Mouse (Mus musculus): ENCODE measurements around the gene Myo16. TPM values are rescaled to one million over a fixed set of nuclear protein-coding genes. Genes with fewer than 3 reads are reported as not detected.
A peak's percentile ranks its signal among the peaks of the same experiment; 100 is the strongest.

The Myo16 gene
- polyA plus RNA-seq, 1 experiment = 0.08 TPM

DNA sequence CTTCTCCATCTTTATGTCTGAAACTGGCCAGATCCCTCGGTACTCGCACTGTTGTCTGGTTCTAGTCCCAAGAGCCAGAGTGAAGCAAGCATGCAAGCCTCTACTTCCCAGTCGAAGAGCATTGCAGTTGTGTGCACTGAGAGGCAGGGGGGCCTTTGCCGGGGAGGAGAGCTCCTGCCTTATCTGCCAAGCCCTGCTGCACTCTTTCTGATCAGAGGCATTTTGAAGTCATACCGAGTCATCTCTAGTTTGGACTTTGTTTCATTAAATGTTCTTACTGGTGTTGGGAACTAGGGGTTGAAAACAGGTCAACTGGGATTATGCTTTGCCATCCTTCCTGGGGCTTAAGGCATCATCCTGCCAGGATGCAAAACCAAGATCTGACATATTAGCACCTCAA lies 445.2 kb downstream of the Myo16 start:
- Histone ChIP-seq H3K36me3 (ENCODE audit: control insufficient read depth, insufficient read depth, low read length) (no peaks in the 10 kb centered on the region), H3K4me1 (ENCODE audit: control insufficient read depth, insufficient read depth, low read length) (no peaks in the 10 kb centered on the region), H3K27ac (ENCODE audit: insufficient read depth, low read depth, low read length) (no peak overlapping the region), H3K27me3 (replicated peaks; ENCODE audit: control insufficient read depth, insufficient read depth, low read length) (no peaks in the 10 kb centered on the region), H3K4me3 (ENCODE audit: insufficient read depth, low read depth, low read length) (no peak overlapping the region)
- TF ChIP-seq POLR2A (IDR thresholded peaks at IDR 0.05; ENCODE audit: low read depth, low read length) = no peak
- TF ChIP-seq CTCF (conservative IDR thresholded peaks at IDR 0.05; ENCODE audit: insufficient read depth, insufficient read length, low read depth, low read length) = no peak
- 84% methylated on average over 5 of the region's 5 CpGs for WGBS
- DNase-seq = no peak

DNA sequence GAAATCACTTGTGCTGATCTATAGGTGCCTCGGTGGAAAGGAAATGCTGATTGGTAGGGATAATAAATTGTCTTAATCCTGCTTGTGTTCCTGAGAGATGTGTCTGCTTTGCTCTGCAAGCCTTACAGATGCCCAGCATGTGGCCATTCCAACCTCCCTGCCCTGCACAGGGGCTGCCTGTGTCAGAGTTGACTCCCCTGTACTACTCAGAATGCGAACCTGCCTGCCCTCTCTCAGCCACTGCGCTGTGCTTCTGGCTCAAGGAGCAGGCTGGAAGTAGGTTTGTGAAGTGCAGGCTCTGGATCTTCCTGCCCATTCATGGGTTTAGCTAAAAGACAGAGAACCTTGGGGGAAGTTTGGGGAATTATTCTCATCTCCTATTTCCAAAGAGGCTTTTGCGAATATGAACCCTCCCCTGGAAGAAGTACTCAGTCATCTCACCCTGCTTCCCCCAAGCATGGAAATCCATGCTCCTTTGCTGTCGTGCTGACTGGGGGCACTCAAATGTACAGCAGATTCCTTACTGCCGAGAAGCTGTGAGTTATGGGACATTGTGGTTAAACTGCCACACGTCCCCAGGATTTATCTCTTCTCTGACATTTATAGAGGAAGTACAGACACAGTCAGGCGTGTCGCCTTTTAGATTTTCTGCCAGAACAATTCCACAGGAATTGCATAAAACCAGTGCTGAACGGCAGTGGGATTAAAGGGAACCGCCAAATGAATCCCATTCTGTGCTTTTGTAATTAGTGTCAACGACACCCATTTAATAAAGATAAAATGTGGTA lies 452.5 kb downstream of the Myo16 start:
- TF ChIP-seq CTCF (conservative IDR thresholded peaks at IDR 0.05; ENCODE audit: insufficient read depth, insufficient read length, low read depth, low read length) (no peak), POLR2A (IDR thresholded peaks at IDR 0.05; ENCODE audit: low read depth, low read length) (no peak)

DNA sequence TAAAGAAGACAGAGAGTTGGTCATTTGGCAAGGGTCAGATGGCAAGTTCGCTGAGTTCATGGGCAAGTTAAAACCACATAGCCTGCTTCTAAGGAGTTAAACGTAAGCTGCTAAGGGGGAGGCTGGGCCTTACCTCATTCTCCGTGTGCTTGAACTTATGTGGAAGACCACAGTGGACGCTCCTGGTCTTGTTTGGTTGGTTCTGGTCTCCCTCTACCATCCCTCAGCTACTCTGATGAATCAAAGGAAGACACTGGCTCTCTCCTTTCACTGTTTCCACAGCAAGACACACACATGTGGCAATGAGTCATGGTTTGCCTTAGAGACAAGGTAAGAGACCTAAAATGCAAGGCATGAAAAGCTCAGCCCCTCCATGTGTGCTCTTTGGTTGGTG lies 453.1 kb downstream of the Myo16 start:
- Histone ChIP-seq H3K4me1 (ENCODE audit: control insufficient read depth, insufficient read depth, low read length) (peaks cover 6% of the 10 kb centered on the region; the same call in 1 of the 2 replicates), H3K27ac (ENCODE audit: insufficient read depth, low read depth, low read length) (no peak overlapping the region), H3K36me3 (ENCODE audit: control insufficient read depth, insufficient read depth, low read length) (no peaks in the 10 kb centered on the region), H3K27me3 (replicated peaks; ENCODE audit: control insufficient read depth, insufficient read depth, low read length) (no peaks in the 10 kb centered on the region), H3K4me3 (ENCODE audit: insufficient read depth, low read depth, low read length) (no peak overlapping the region)
- WGBS = 50% methylated on average over 4 of the region's 4 CpGs
- DNase-seq = no peak
- TF ChIP-seq POLR2A (IDR thresholded peaks at IDR 0.05; ENCODE audit: low read depth, low read length) = no peak
- TF ChIP-seq CTCF (conservative IDR thresholded peaks at IDR 0.05; ENCODE audit: insufficient read depth, insufficient read length, low read depth, low read length) = no peak

More for the DNA sequence above, 452.5 kb downstream of the Myo16 start:
- no peaks in the 10 kb centered on the region for H3K27me3 ChIP-seq (replicated peaks; ENCODE audit: control insufficient read depth, insufficient read depth, low read length)
- WGBS = 31% methylated on average over 12 of the region's 12 CpGs
- H3K36me3 ChIP-seq (ENCODE audit: control insufficient read depth, insufficient read depth, low read length) = no peaks in the 10 kb centered on the region
- H3K4me3 ChIP-seq (ENCODE audit: insufficient read depth, low read depth, low read length) = no peak overlapping the region
- H3K27ac ChIP-seq (ENCODE audit: insufficient read depth, low read depth, low read length) = no peak overlapping the region
- peak; percentile 38 for DNase-seq
- peaks cover 6% of the 10 kb centered on the region; the same call in 1 of the 2 replicates for H3K4me1 ChIP-seq (ENCODE audit: control insufficient read depth, insufficient read depth, low read length)

GRCm38 (mm10) chr8:10611636-10612035 lies 457.9 kb downstream of the Myo16 start:
- Histone ChIP-seq H3K27ac (ENCODE audit: insufficient read depth, low read depth, low read length) (no peak overlapping the region), H3K4me3 (ENCODE audit: insufficient read depth, low read depth, low read length) (no peak overlapping the region), H3K27me3 (replicated peaks; ENCODE audit: control insufficient read depth, insufficient read depth, low read length) (no peaks in the 10 kb centered on the region), H3K4me1 (ENCODE audit: control insufficient read depth, insufficient read depth, low read length) (peaks cover 6% of the 10 kb centered on the region; the same call in 1 of the 2 replicates), H3K36me3 (ENCODE audit: control insufficient read depth, insufficient read depth, low read length) (no peaks in the 10 kb centered on the region)
- TF ChIP-seq POLR2A (IDR thresholded peaks at IDR 0.05; ENCODE audit: low read depth, low read length) (no peak), CTCF (conservative IDR thresholded peaks at IDR 0.05; ENCODE audit: insufficient read depth, insufficient read length, low read depth, low read length) (no peak)
- 72% methylated on average over 5 of the region's 5 CpGs for WGBS
- DNase-seq = no peak

GRCm38 (mm10) chr8:10613371-10613770 lies 459.7 kb downstream of the Myo16 start:
- peak; percentile 26 for DNase-seq
- Histone ChIP-seq H3K4me1 (ENCODE audit: control insufficient read depth, insufficient read depth, low read length) (no peaks in the 10 kb centered on the region), H3K36me3 (ENCODE audit: control insufficient read depth, insufficient read depth, low read length) (no peaks in the 10 kb centered on the region), H3K4me3 (ENCODE audit: insufficient read depth, low read depth, low read length) (no peak overlapping the region), H3K27ac (ENCODE audit: insufficient read depth, low read depth, low read length) (no peak overlapping the region), H3K27me3 (replicated peaks; ENCODE audit: control insufficient read depth, insufficient read depth, low read length) (no peaks in the 10 kb centered on the region)
- WGBS = 74% methylated on average over 2 of the region's 2 CpGs
- TF ChIP-seq CTCF (conservative IDR thresholded peaks at IDR 0.05; ENCODE audit: insufficient read depth, insufficient read length, low read depth, low read length) (peak; percentile 48; the same call in 1 of the 2 replicates), POLR2A (IDR thresholded peaks at IDR 0.05; ENCODE audit: low read depth, low read length) (no peak)

DNA sequence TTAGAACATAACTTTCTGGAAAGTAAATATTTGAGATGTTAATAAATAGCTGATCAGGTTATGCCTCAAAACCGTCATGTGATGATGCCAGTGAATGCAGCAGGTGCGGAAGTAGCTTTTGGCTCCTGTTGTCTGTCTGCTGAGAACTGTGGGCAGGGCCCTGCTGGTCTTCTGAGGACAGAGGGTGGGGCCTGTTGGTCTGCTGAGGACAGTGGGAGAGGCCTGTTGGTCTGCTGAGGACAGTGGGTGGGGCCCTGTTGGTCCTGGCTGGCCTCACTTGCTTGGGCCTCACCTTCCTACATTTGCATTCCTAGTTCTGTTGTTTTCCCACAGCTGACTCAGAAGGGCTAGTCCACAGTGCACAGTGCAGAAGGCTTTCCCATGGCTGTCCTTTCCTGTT lies 466.0 kb downstream of the Myo16 start:
- H3K27ac ChIP-seq (ENCODE audit: insufficient read depth, low read depth, low read length) = no peak overlapping the region
- no peaks in the 10 kb centered on the region for H3K36me3 ChIP-seq (ENCODE audit: control insufficient read depth, insufficient read depth, low read length)
- DNase-seq = peak; percentile 52
- peaks cover 2% of the 10 kb centered on the region; the same call in 1 of the 2 replicates for H3K4me1 ChIP-seq (ENCODE audit: control insufficient read depth, insufficient read depth, low read length)
- TF ChIP-seq POLR2A (IDR thresholded peaks at IDR 0.05; ENCODE audit: low read depth, low read length) (no peak), CTCF (conservative IDR thresholded peaks at IDR 0.05; ENCODE audit: insufficient read depth, insufficient read length, low read depth, low read length) (no peak)
- 48% methylated on average over 2 of the region's 2 CpGs for WGBS
- no peak overlapping the region for H3K4me3 ChIP-seq (ENCODE audit: insufficient read depth, low read depth, low read length)
- no peaks in the 10 kb centered on the region for H3K27me3 ChIP-seq (replicated peaks; ENCODE audit: control insufficient read depth, insufficient read depth, low read length)

- TF ChIP-seq CTCF (conservative IDR thresholded peaks at IDR 0.05; ENCODE audit: insufficient read depth, insufficient read length, low read depth, low read length) (no peak), POLR2A (IDR thresholded peaks at IDR 0.05; ENCODE audit: low read depth, low read length) (no peak)
- 54% methylated on average over 5 of the region's 5 CpGs for WGBS
- Histone ChIP-seq H3K27me3 (replicated peaks; ENCODE audit: control insufficient read depth, insufficient read depth, low read length) (no peaks in the 10 kb centered on the region), H3K36me3 (ENCODE audit: control insufficient read depth, insufficient read depth, low read length) (no peaks in the 10 kb centered on the region), H3K4me1 (ENCODE audit: control insufficient read depth, insufficient read depth, low read length) (no peaks in the 10 kb centered on the region), H3K27ac (ENCODE audit: insufficient read depth, low read depth, low read length) (no peak overlapping the region), H3K4me3 (ENCODE audit: insufficient read depth, low read depth, low read length) (no peak overlapping the region)
- no peak for DNase-seq
Observed at GRCm38 (mm10) chr8:10625262-10625661, 471.6 kb downstream of the Myo16 start.

All from kidney, adult 2 months (tissue).